Mouse (Mus musculus) neural tube, embryonic 13.5 days (tissue): Measurements from ENCODE around the gene Olfr8. TPM values are rescaled to one million over a fixed set of nuclear protein-coding genes. Genes with fewer than 3 reads are reported as not detected.
"Not testable (repeated sequence)": the region's sequence is repeated elsewhere in the genome, so short reads cannot be mapped to it uniquely, and the experiment has no call there.

Experiments
- ATAC-seq: fragments of 200-750 bp; cut with Nextera tagmentation; 2 replicates; pipeline ENCODE4 v1.8.0; 2017; ENCODE audit warnings: low read depth, mild to moderate bottlenecking, moderate TSS enrichment, moderate library complexity
- H3K27ac ChIP-seq: fragments of 300-500 bp; sonication (generic); replicated peaks from 2 replicates; pipeline ENCODE4 v1.5.1; 2015; ENCODE audit warnings: moderate library complexity, mild to moderate bottlenecking, inconsistent platforms
- H3K27me3 ChIP-seq: fragments of 300-500 bp; sonication (generic); 2 replicates; pipeline ENCODE4 v1.6.1; 2015; ENCODE audit warnings: mild to moderate bottlenecking, inconsistent platforms
- H3K36me3 ChIP-seq: fragments of 300-500 bp; sonication (generic); 2 replicates; pipeline ENCODE4 v1.6.1; 2015; ENCODE audit warnings: mild to moderate bottlenecking, inconsistent platforms
- H3K4me1 ChIP-seq: fragments of 300-500 bp; sonication (generic); replicated peaks from 2 replicates; pipeline ENCODE4 v1.6.1; 2015; ENCODE audit warnings: inconsistent platforms
- H3K4me2 ChIP-seq: fragments of 300-500 bp; sonication (generic); 2 replicates; pipeline ENCODE4 v1.6.1; 2015; ENCODE audit warnings: inconsistent platforms, mild to moderate bottlenecking, moderate library complexity
- H3K4me3 ChIP-seq: fragments of 300-500 bp; sonication (generic); 2 replicates; pipeline ENCODE4 v1.5.1; 2015; ENCODE audit warnings: mild to moderate bottlenecking, inconsistent platforms
- H3K9ac ChIP-seq: fragments of 300-500 bp; sonication (generic); 2 replicates; pipeline ENCODE4 v1.6.1; 2015; ENCODE audit warnings: moderate library complexity, mild to moderate bottlenecking, inconsistent platforms
- H3K9me3 ChIP-seq: fragments of 300-500 bp; sonication (generic); 2 replicates; pipeline ENCODE4 v1.6.1; 2016; ENCODE audit warnings: inconsistent platforms
- WGBS: fragments of 180-500 bp; shearing (Covaris S2); methylation state at CpG from one replicate; pipeline ENCODE4 v1.1.7; 2015; 5-methylcytosine and 5-hydroxymethylcytosine counted together
- polyA plus RNA-seq: library from polyadenylated mRNA; unstranded; fragments of >200 nt; fragmentation: Nextera tagmentation; extraction: Ambion mirVana; gene quantifications from 2 replicates; pipeline ENCODE4 v1.2.1, GENCODE M21; 2015

The Olfr8 gene
- not detected in 2 replicates for polyA plus RNA-seq

DNA sequence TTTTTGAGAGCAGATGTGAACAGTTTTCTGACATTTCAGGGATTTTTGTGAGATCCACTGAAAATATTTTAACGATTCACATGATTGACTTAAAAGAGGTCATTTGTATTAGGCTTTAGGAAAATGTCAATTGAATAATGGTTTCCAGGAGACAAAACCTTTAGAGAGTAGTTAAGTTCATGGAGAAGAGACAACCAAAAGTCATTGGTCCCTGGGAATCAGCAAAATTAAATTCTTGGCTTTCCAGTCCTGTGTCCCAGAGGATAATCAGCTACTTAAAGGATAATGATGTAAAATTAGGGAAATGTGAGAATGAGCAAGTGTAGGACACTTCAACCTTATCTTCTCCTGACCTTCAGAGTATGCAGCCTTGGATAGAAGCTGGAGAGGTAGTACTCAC is at the start of gene Olfr8:
TSS of gene Olfr8 (plus strand) at position 301 of the 400 bp plus-strand sequence.
- not testable (repeated sequence) for H3K4me1 ChIP-seq, H3K4me3 ChIP-seq, H3K27ac ChIP-seq, H3K4me2 ChIP-seq, ATAC-seq, H3K27me3 ChIP-seq, H3K9ac ChIP-seq, H3K36me3 ChIP-seq, H3K9me3 ChIP-seq
- 88% methylated on average over 1 of the region's 1 CpGs for WGBS

DNA sequence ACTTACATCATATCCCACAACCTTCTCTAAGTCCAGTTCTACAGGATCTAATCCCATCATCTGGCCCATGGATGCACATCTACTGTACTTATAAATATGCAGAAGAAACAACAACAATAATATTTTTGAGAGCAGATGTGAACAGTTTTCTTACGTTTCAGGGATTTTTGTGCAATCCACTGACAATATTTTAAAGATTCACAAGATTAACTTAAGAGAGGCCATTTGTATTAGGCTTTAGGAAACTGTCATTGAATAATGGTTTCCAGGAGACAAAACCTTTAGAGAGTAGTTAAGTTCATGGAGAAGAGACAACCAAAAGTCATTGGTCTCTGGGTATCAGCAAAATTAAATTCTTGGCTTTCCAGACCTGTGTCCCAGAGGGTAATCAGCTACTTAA is 37.6 kb upstream of the Olfr8 start, which contains the start of gene Olfr1354:
TSS of gene Olfr1354 (plus strand) at position 301 of the 400 bp plus-strand sequence.
- 85% methylated on average over 1 of the region's 1 CpGs for WGBS
- not testable (repeated sequence) for H3K4me3 ChIP-seq, H3K27ac ChIP-seq, H3K9me3 ChIP-seq, ATAC-seq, H3K9ac ChIP-seq, H3K4me1 ChIP-seq, H3K4me2 ChIP-seq, H3K36me3 ChIP-seq, H3K27me3 ChIP-seq

DNA sequence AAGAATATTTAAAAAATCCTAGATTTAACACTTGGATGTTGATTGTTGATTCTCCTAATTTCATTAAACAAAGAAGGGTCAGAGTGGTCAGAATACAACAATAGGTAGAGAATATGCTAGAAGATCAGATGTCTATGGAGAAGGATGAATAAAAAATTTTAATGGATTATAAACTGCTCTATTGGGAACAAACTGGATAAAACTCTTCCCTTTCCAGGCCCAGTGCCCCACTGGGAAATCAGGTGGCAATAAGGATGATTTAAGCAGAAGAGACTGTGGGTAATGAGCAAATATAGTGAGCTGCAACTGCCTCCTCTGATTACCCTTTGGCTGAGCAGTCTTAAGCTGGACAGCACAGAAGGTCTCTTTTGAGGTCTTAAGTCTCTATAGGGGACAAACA is 12.6 kb downstream of the Olfr8 start, which contains the start of gene Olfr1353:
TSS of gene Olfr1353 (plus strand) at position 301 of the 400 bp plus-strand sequence.
- not testable (repeated sequence) for ATAC-seq, H3K27me3 ChIP-seq

DNA sequence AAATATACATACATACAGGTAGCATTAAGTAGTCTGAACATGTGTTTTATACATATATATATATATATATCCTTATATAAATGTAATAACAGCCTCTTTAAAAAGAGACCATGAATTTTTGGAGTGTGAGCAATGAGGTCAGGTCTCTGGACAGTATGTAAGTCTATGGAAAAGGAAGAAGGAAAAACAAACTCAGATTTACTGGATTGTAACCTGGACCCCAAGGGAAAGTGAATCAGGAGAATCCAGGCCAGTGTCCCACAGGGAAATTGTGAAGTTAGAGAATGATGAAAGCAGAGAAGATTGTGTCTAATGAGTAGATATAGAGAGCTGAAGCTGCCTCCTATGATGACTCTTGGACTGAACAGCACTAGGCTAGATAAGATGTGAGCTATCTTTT is 30.3 kb downstream of the Olfr8 start, which contains the start of gene Olfr1352:
TSS of gene Olfr1352 (plus strand) at position 301 of the 400 bp plus-strand sequence.
- no peaks in the 10 kb centered on the region for H3K27me3 ChIP-seq
- no peak within 1 kb of the TSS for H3K4me3 ChIP-seq
- ATAC-seq: no peak
- H3K36me3 ChIP-seq: no peaks in the 10 kb centered on the region
- no peak within 1 kb of the TSS for H3K4me2 ChIP-seq
- H3K4me1 ChIP-seq: no peaks in the 10 kb centered on the region
- H3K9ac ChIP-seq: no peak within 1 kb of the TSS
- H3K9me3 ChIP-seq: no peaks in the 10 kb centered on the region
- no peak within 1 kb of the TSS for H3K27ac ChIP-seq

More for the DNA sequence above, 12.6 kb downstream of the Olfr8 start, which contains the start of gene Olfr1353:
- H3K9ac ChIP-seq, H3K9me3 ChIP-seq, H3K4me1 ChIP-seq, H3K4me3 ChIP-seq, H3K27ac ChIP-seq, H3K4me2 ChIP-seq, H3K36me3 ChIP-seq: not testable (repeated sequence)

Other genes with a start within 250 kb of the Olfr8 start
- not detected in 2 replicates for gene Casp14, start 232.3 kb upstream of the Olfr8 start, polyA plus RNA-seq
- 0.11 and 0.18 TPM in 2 replicates for gene Ccdc105, start 197.6 kb upstream of the Olfr8 start, polyA plus RNA-seq
- 7.2 and 7.8 TPM in 2 replicates for gene Slc1a6, start 170.1 kb upstream of the Olfr8 start, polyA plus RNA-seq
- not detected in 2 replicates for gene Olfr1356, start 98.5 kb upstream of the Olfr8 start, polyA plus RNA-seq
- not detected in 2 replicates for gene Olfr1355, start 75.1 kb upstream of the Olfr8 start, polyA plus RNA-seq
- gene Olfr1354, start 37.5 kb upstream of the Olfr8 start, polyA plus RNA-seq: not detected in 2 replicates
- not detected in 2 replicates for gene Olfr1353, start 12.7 kb downstream of the Olfr8 start, polyA plus RNA-seq
- not detected in 2 replicates for gene Olfr1352, start 30.4 kb downstream of the Olfr8 start, polyA plus RNA-seq
- gene Olfr1351, start 61.8 kb downstream of the Olfr8 start, polyA plus RNA-seq: not detected in 2 replicates
- gene Olfr57, start 78.1 kb downstream of the Olfr8 start, polyA plus RNA-seq: 0.31 and 0.54 TPM in 2 replicates
- 47.0 and 51.2 TPM in 2 replicates for gene 2610008E11Rik, start 147.0 kb downstream of the Olfr8 start, polyA plus RNA-seq
- not detected in 2 replicates for gene Vmn2r80, start 198.1 kb downstream of the Olfr8 start, polyA plus RNA-seq